Mouse (Mus musculus) layer of hippocampus, adult 8-10 months (tissue): ENCODE measurements at regions not wholly inside any gene's neighbourhood (a gene's known extent, or its start where the extent isn't known, plus 50 kb on each side); places are given as distances from the start of the nearest gene placed in this dataset.

Source experiments
- DNase-seq, 2 experiments: peaks; one replicate each; pipeline ENCODE4 v3.0.0; 2022; ENCODE audit warnings: low spot score in 2 of 2

DNA sequence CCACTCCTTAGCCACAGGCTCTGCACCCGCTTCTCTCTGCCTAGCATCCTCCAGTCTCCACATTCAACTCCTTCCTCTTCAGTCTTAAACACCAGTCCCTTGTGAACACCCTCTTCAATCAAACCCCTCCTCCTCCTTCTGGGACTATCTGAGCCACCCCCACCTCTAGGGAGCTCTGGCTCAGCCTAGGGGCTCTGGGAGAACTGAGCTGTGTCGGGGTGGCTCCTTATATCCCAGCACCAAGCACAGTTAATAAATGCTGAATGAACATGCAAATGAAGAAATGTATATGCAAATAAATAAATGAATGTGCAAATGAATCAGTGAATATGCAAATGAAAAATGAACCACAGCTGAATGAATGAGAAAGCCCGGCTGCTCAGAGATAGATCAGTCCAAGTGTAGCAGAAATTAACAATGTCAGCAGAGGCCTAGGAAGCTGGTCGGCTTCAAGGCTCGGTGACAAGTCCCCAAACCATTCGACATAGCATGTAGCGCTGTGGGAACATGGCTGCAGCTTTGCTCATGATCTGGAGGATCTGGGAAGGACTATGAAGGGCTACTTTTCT, 67.1 kb upstream of the Tnrc6c start:
- no peak for DNase-seq

GRCm38 (mm10) chr11:117589006-117589405, 65.1 kb upstream of the Tnrc6c start:
- no peak for DNase-seq

DNA sequence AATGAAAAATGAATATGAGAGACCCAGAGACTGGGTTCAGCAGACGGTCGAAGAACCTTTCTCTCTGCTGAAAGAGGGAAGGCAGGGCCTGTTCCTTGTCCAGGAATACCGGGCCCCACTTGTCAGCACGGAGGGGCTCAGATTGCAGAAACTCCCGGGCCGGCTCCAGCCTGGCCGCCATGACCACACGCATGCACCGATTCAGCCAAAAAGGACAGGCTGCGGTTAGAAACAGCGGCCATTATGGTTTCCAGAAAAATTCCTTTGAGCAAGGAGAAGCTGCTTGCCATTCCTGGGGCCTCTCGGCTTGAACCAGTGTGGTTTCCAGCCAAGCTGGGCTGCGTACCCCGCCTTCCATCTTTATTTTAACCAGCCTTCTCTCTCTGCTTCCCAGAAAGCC, 64.7 kb upstream of the Tnrc6c start:
- no peak for DNase-seq

DNA sequence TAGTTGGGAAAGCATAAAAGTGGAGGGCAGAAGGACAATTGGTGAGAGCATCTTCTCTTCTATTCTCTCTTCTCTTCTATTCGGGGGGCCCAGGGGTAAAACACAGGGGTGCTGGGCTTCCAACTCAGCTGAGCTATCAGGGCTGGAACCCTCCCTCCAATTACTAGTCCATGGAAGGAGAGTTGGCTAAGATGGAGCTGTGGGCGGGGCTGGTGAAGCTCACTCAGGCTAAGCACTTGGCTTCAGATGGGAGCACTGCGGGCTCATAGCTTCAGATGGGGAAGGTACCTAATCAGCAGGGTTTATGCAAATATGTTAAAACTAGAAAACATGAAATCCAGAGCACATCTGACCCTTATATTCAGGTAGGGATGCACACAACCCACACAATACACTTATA, 61.5 kb upstream of the Tnrc6c start:
- DNase-seq: no peak

DNA sequence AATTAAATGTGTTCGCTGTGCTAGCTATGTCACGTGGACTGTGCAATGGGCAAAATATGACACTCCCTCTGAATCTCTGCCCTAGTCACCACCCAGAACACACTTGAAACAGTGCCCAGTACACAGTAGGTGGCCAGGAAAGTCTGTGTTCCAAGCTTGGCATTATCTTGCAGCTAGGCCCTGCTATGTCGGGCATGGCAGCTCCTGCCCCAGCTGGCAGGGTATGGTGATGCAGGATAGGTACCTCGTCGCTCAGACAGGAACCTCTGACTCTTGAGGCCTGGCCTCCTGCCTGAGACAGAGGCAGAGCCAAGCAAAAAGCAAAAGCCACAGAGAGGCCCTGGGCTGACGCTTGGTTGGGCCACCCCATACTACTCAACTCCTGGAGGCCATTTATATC, 57.9 kb upstream of the Tnrc6c start:
- no peak for DNase-seq

GRCm38 (mm10) chr11:117597754-117598153, 56.3 kb upstream of the Tnrc6c start:
- no peak for DNase-seq

- peak in 1 of 2 experiments; percentile 41 for DNase-seq
These were observed 55.9 kb upstream of the Tnrc6c start for GRCm38 (mm10) chr11:117598170-117598583.

DNA sequence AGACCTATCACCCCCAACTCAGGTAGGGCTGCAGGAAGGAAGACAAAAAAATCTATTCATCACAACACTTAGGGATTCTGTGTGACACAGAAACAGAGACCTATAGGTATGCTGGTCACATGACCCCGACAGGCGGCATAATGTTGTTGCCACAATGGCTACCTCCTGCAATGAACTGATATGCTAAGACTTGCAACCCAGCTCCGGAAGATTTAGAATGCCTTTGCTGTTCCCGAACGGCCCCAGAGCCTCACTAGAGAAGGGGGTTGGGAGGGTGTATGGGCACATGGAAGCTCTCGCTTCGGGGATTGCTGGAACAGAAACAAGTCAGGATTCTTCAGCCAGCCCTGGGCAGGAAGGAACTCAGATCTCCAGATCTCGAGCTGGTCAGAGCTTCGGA, 55.5 kb upstream of the Tnrc6c start:
- DNase-seq: peak in 1 of 2 experiments; percentile 36

- no peak for DNase-seq
These were observed 54.9 kb upstream of the Tnrc6c start for GRCm38 (mm10) chr11:117599049-117599787.

- no peak for DNase-seq
These were observed 54.3 kb upstream of the Tnrc6c start for GRCm38 (mm10) chr11:117599788-117600263.

DNA sequence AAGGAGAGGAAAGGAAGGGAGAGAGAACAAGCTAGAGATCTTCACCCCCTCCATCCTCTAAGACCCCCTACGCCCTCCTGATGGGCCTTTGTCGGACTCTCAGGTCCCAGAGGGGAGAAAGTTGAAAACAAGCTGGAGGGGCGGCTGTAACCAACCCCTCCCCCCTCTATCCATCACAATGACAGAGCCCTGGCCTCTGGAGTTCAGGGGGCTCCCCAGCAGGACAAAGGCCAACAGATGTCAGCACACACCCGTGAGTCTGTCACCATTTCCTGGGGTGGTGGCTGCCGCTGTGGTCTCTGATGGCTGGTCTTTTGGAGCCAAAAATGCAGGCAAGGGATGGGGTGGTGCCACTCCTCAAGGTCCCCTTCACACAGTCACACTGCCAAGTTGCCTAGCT, 52.9 kb upstream of the Tnrc6c start:
- DNase-seq: no peak

GRCm38 (mm10) chr11:117604019-117604418, 50.1 kb upstream of the Tnrc6c start:
- no peak for DNase-seq
